Mouse (Mus musculus) embryonic facial prominence, embryonic 14.5 days (tissue): ENCODE measurements around the gene Gm9844. TPM values are rescaled to one million over a fixed set of nuclear protein-coding genes. Genes with fewer than 3 reads are reported as not detected.
A peak's percentile ranks its signal among the peaks of the same experiment; 100 is the strongest.

Experiments
- ATAC-seq: fragments of 200-750 bp; cut with Nextera tagmentation; 2 replicates; pipeline ENCODE4 v1.8.0; 2017; ENCODE audit warnings: low read depth, moderate number of reproducible peaks, moderate TSS enrichment
- DNase-seq: peaks from one replicate; pipeline ENCODE4 v3.0.0-alpha.2; 2015; ENCODE audit warnings: low spot score
- H3K27ac ChIP-seq: fragments of 300-500 bp; sonication (generic); replicated peaks from 2 replicates; pipeline ENCODE4 v1.5.1; 2014; ENCODE audit warnings: low read depth, mild to moderate bottlenecking, low read length, moderate library complexity
- H3K27me3 ChIP-seq: fragments of 300-500 bp; sonication (generic); replicated peaks from 2 replicates; pipeline ENCODE4 v1.6.1; 2014; ENCODE audit warnings: low read length; ENCODE audit not compliant: control insufficient read depth, insufficient read depth
- H3K36me3 ChIP-seq: fragments of 300-500 bp; sonication (generic); 2 replicates; pipeline ENCODE4 v1.6.1; 2014; ENCODE audit warnings: low read length, mixed read lengths; ENCODE audit not compliant: control insufficient read depth, insufficient read depth
- H3K4me1 ChIP-seq: fragments of 300-500 bp; sonication (generic); 2 replicates; pipeline ENCODE4 v1.6.1; 2014; ENCODE audit warnings: antibody characterized with exemption, low read length; ENCODE audit not compliant: control insufficient read depth, insufficient read depth
- H3K4me2 ChIP-seq: fragments of 300-500 bp; sonication (generic); 2 replicates; pipeline ENCODE4 v1.6.1; 2014; ENCODE audit warnings: low read depth, mild to moderate bottlenecking, low read length, moderate library complexity, mixed read lengths
- H3K4me3 ChIP-seq: fragments of 300-500 bp; sonication (generic); 2 replicates; pipeline ENCODE4 v1.5.1; 2014; ENCODE audit warnings: low read depth, mild to moderate bottlenecking, low read length
- H3K9ac ChIP-seq: fragments of 300-500 bp; sonication (generic); 2 replicates; pipeline ENCODE4 v1.6.1; 2014; ENCODE audit warnings: low read depth, mild to moderate bottlenecking, low read length, moderate library complexity, mixed read lengths
- H3K9me3 ChIP-seq: fragments of 300-500 bp; sonication (generic); 2 replicates; pipeline ENCODE4 v1.6.1; 2016; ENCODE audit warnings: low read length; ENCODE audit not compliant: control insufficient read depth
- WGBS: fragments of 180-500 bp; shearing (Covaris S2); extraction: QIAGEN DNeasy Blood & Tissue Kit; methylation state at CpG from one replicate; pipeline ENCODE4 v1.1.7; 2014; 5-methylcytosine and 5-hydroxymethylcytosine counted together
- polyA plus RNA-seq: library from polyadenylated mRNA; unstranded; fragments of >200 nt; fragmentation: Nextera tagmentation; extraction: Ambion mirVana; gene quantifications from 2 replicates; pipeline ENCODE4 v1.2.1, GENCODE M21; 2014

Gene Gm9844
- polyA plus RNA-seq, 1 experiment from 2014 or later = 16.4 TPM

- H3K27ac ChIP-seq = no peak overlapping the region
- no peak overlapping the region for H3K4me3 ChIP-seq
- no peak overlapping the region for H3K4me2 ChIP-seq
- H3K4me1 ChIP-seq = 0 out of 2 replicates have a peak, but pooled peaks cover 3% of the 10 kb centered on the region
- WGBS = 30% methylated on average over 6 of the region's 6 CpGs
- H3K9me3 ChIP-seq = no peaks in the 10 kb centered on the region
- no peak for ATAC-seq
- no peaks in the 10 kb centered on the region for H3K36me3 ChIP-seq
- no peak for DNase-seq
- H3K9ac ChIP-seq = no peak overlapping the region
- H3K27me3 ChIP-seq = no peaks in the 10 kb centered on the region
Observed at GRCm38 (mm10) chr7:24856460-24857120, 5.4 kb upstream of the Gm9844 start.

GRCm38 (mm10) chr7:24859234-24859633, 2.8 kb upstream of the Gm9844 start:
- DNase-seq = no peak
- Histone ChIP-seq H3K36me3 (no peaks in the 10 kb centered on the region), H3K9ac (no peak overlapping the region), H3K9me3 (no peaks in the 10 kb centered on the region), H3K4me1 (no peaks in the 10 kb centered on the region), H3K27ac (no peak overlapping the region), H3K4me2 (no peak overlapping the region), H3K27me3 (no peaks in the 10 kb centered on the region), H3K4me3 (no peak overlapping the region)
- WGBS = 75% methylated on average over 5 of the region's 5 CpGs
- no peak for ATAC-seq

GRCm38 (mm10) chr7:24862853-24863252, 840 bp downstream of the Gm9844 start:
- Histone ChIP-seq H3K9ac (no peak overlapping the region), H3K27me3 (no peaks in the 10 kb centered on the region), H3K9me3 (no peaks in the 10 kb centered on the region), H3K4me1 (no peaks in the 10 kb centered on the region), H3K36me3 (no peaks in the 10 kb centered on the region), H3K4me3 (no peak overlapping the region), H3K27ac (no peak overlapping the region), H3K4me2 (no peak overlapping the region)
- WGBS = 89% methylated on average over 4 of the region's 4 CpGs
- DNase-seq = no peak
- ATAC-seq = no peak

GRCm38 (mm10) chr7:24864156-24864555, 2.1 kb downstream of the Gm9844 start:
- no peaks in the 10 kb centered on the region for H3K4me1 ChIP-seq
- no peaks in the 10 kb centered on the region for H3K36me3 ChIP-seq
- WGBS = 28% methylated on average over 6 of the region's 6 CpGs
- no peak for ATAC-seq
- no peak overlapping the region for H3K4me3 ChIP-seq
- no peaks in the 10 kb centered on the region for H3K27me3 ChIP-seq
- no peaks in the 10 kb centered on the region for H3K9me3 ChIP-seq
- no peak overlapping the region for H3K27ac ChIP-seq
- H3K9ac ChIP-seq = peak overlapping the region; percentile 3; the same call in 1 of the 2 replicates
- DNase-seq = no peak
- no peak overlapping the region for H3K4me2 ChIP-seq

GRCm38 (mm10) chr7:24869080-24869479, 7.1 kb downstream of the Gm9844 start:
- no peak for ATAC-seq
- no peak overlapping the region for H3K4me2 ChIP-seq
- 68% methylated on average over 17 of the region's 17 CpGs for WGBS
- no peaks in the 10 kb centered on the region for H3K4me1 ChIP-seq
- no peaks in the 10 kb centered on the region for H3K36me3 ChIP-seq
- H3K27me3 ChIP-seq = peaks cover 4% of the 10 kb centered on the region; the same call in 1 of the 2 replicates
- DNase-seq = no peak
- H3K9ac ChIP-seq = no peak overlapping the region
- 0 out of 2 replicates have a peak, but pooled peaks cover 5% of the 10 kb centered on the region for H3K9me3 ChIP-seq
- H3K4me3 ChIP-seq = no peak overlapping the region
- H3K27ac ChIP-seq = no peak overlapping the region

- H3K4me2 ChIP-seq = no peak within 1 kb of the TSS
- H3K9ac ChIP-seq = no peak within 1 kb of the TSS
- H3K36me3 ChIP-seq = no peaks in the 10 kb centered on the region
- H3K4me3 ChIP-seq = no peak within 1 kb of the TSS
- no peak within 1 kb of the TSS for H3K27ac ChIP-seq
- 58% methylated on average over 41 of the region's 41 CpGs for WGBS
- 0 out of 2 replicates have a peak, but pooled peaks cover 5% of the 10 kb centered on the region for H3K9me3 ChIP-seq
- DNase-seq = no peak
- no peaks in the 10 kb centered on the region for H3K4me1 ChIP-seq
- no peak for ATAC-seq
- peaks cover 4% of the 10 kb centered on the region; the same call in 1 of the 2 replicates for H3K27me3 ChIP-seq
Observed at GRCm38 (mm10) chr7:24869532-24870165, 7.6 kb downstream of the Gm9844 start, which contains the start of the genes Lypd4 and Dmrtc2. Gene Lypd4, minus strand, starts transcription at chr7:24869941. Gene Dmrtc2, plus strand, starts transcription at chr7:24870057.

GRCm38 (mm10) chr7:24877588-24877987, 15.6 kb downstream of the Gm9844 start:
- WGBS = 38% methylated on average over 3 of the region's 3 CpGs
- H3K27me3 ChIP-seq = no peaks in the 10 kb centered on the region
- H3K4me1 ChIP-seq = peaks cover 3% of the 10 kb centered on the region; the same call in 1 of the 2 replicates
- DNase-seq (peak; percentile 72), ATAC-seq (peak; percentile 72)
- H3K9me3 ChIP-seq = no peaks in the 10 kb centered on the region
- H3K27ac ChIP-seq = peak overlapping the region; percentile 75; the same call in 1 of the 2 replicates
- no peak overlapping the region for H3K9ac ChIP-seq
- no peaks in the 10 kb centered on the region for H3K36me3 ChIP-seq
- H3K4me3 ChIP-seq = no peak overlapping the region
- H3K4me2 ChIP-seq = no peak overlapping the region

- H3K4me1 ChIP-seq = peaks cover 3% of the 10 kb centered on the region; the same call in 1 of the 2 replicates
- H3K4me2 ChIP-seq = no peak overlapping the region
- ATAC-seq (no peak), DNase-seq (no peak)
- no peak overlapping the region for H3K9ac ChIP-seq
- no peaks in the 10 kb centered on the region for H3K27me3 ChIP-seq
- H3K36me3 ChIP-seq = no peaks in the 10 kb centered on the region
- 38% methylated on average over 2 of the region's 2 CpGs for WGBS
- H3K9me3 ChIP-seq = no peaks in the 10 kb centered on the region
- no peak overlapping the region for H3K27ac ChIP-seq
- H3K4me3 ChIP-seq = no peak overlapping the region
Observed at GRCm38 (mm10) chr7:24879620-24880019, 17.6 kb downstream of the Gm9844 start.
